ENCODE assay signal across 8 mouse cellular contexts in the genomic region with DNA sequence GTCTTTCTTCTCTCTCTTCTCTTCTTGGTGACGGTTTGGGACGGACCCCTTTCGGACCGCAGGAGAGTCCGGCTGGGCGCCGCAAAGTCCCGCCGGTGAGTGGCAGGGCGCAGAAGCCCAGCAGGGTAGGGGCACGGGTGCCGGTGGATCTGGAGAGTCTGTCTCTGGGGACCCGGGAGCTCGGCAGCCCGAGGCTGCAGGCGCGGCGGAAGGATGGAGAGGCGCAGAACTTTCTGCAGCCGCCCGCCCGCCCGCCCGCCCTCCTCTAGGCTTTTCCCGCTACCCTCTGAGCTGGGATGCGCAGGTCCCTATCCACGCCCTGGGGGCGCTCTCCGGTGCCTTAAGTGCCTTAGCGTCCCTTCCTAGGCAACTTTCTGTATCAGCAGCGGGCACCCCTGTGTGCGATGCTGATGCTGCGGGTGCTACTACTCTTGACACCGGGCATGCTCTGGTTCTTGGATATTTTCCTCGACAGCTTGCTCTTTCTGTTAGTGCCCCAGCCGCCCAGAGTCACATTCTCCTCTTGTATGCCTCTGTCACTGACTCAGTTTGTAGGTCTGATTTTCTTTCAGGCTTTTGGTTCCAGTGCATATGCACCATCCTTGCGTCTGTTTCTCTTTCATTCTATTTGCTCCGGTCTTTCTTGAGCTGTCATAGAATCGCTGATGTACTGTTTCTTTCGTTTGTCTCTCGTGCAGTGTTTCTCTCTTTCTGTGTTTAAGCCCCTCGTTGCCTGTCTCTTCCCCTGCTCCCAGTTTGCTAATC. TPM values are rescaled to one million over a fixed set of nuclear protein-coding genes. Genes with fewer than 3 reads are reported as not detected.
DNase-seq lines count a peak whose midpoint lies in the region; ATAC-seq lines count a peak whose summit lies in the region.

No protein-coding gene starts in this region.

- H3K9me3 ChIP-seq in forebrain, embryonic 16.5 days (ENCODE audit: control insufficient read depth, low read length) = no peaks in the 10 kb centered on the region
- no peaks in the 10 kb centered on the region for H3K9me3 ChIP-seq in neural tube, embryonic 13.5 days

- ATAC-seq in cerebellum, adult (ENCODE audit: insufficient number of reproducible peaks, low FRiP score, low TSS enrichment) = peak; percentile 49
- peak; percentile 67 for ATAC-seq in forebrain, embryonic 16.5 days
- ATAC-seq in neural tube, embryonic 13.5 days (ENCODE audit: low read depth) = peak; percentile 73

- H3K4me1 ChIP-seq in forebrain, embryonic 16.5 days (replicated peaks; ENCODE audit: control insufficient read depth, insufficient read depth, low read length) = peaks cover 11% of the 10 kb centered on the region
- H3K4me1 ChIP-seq in neural tube, embryonic 13.5 days (replicated peaks) = peaks cover 17% of the 10 kb centered on the region

- no peaks in the 10 kb centered on the region for H3K36me3 ChIP-seq in forebrain, embryonic 16.5 days (ENCODE audit: control insufficient read depth, insufficient read depth)
- H3K36me3 ChIP-seq in neural tube, embryonic 13.5 days = no peaks in the 10 kb centered on the region

- no peak overlapping the region; the same call in 1 of the 2 replicates for H3K27ac ChIP-seq in forebrain, embryonic 16.5 days (ENCODE audit: low read length)
- H3K27ac ChIP-seq in neural tube, embryonic 13.5 days (replicated peaks) = peak overlapping the region; percentile 86

- WGBS in forebrain, embryonic 16.5 days = under 1% methylated on average over 39 of the region's 42 CpGs
- under 1% methylated on average over 40 of the region's 42 CpGs for WGBS in neural tube, embryonic 13.5 days

- H3K27me3 ChIP-seq in forebrain, embryonic 16.5 days (replicated peaks; ENCODE audit: control insufficient read depth, insufficient read depth, low read length) = 0 out of 2 replicates have a peak, but pooled peaks cover 3% of the 10 kb centered on the region
- H3K27me3 ChIP-seq in neural tube, embryonic 13.5 days = peaks cover 11% of the 10 kb centered on the region

- no peak for DNase-seq in cerebellum, postnatal 4 days (ENCODE audit: low spot score in 2 of 2)
- peak; percentile 68 for DNase-seq in cerebellum, adult 11 months
- DNase-seq in left cerebral cortex, adult 11 months (ENCODE audit: low spot score) = peak; percentile 26
- DNase-seq in urinary bladder, postnatal 4 days (ENCODE audit: low spot score in 2 of 2) = no peak
- no peak for DNase-seq in adrenal gland, adult 8-10 months

- H3K4me2 ChIP-seq in forebrain, embryonic 16.5 days (ENCODE audit: low read length) = peak overlapping the region; percentile 99
- H3K4me2 ChIP-seq in neural tube, embryonic 13.5 days = peak overlapping the region; percentile 92

- peak overlapping the region; percentile 79 for H3K4me3 ChIP-seq in forebrain, embryonic 16.5 days (replicated peaks; ENCODE audit: low read length)
- peak overlapping the region; percentile 71 for H3K4me3 ChIP-seq in neural tube, embryonic 13.5 days

- H3K9ac ChIP-seq in forebrain, embryonic 16.5 days (replicated peaks; ENCODE audit: low read depth, low read length) = peak overlapping the region; percentile 73
- H3K9ac ChIP-seq in neural tube, embryonic 13.5 days = peak overlapping the region; percentile 82

RNA-seq across cellular contexts. Expression of gene Galnt13, which starts 0.8 kb away (rescaled TPM):
- 2.6 and 4.5 TPM in 2 replicates for polyA plus RNA-seq in forebrain, embryonic 16.5 days (2015; fragmentation: Nextera tagmentation; extraction: Ambion mirVana)
- 12.0 and 12.1 TPM in 2 replicates for polyA plus RNA-seq in neural tube, embryonic 13.5 days (2015; fragmentation: Nextera tagmentation; extraction: Ambion mirVana)
- total RNA-seq in adrenal gland, adult 8-10 months (2022) = under 1 TPM; 0.22 to 0.59 (median 0.32) TPM

Comparison
In these comparisons a context has a peak if more than half of its experiments do, and no peak if none do; other contexts are left out.
1. DNase-seq: peak in cerebellum, adult 11 months (single experiment) and left cerebral cortex, adult 11 months (single experiment); none in cerebellum, postnatal 4 days (0 of 2), urinary bladder, postnatal 4 days (0 of 2) and adrenal gland, adult 8-10 months (single experiment).
2. Peak in every context shown above with its lines, with median percentiles within 50 percentile points of each other: ATAC-seq.